Mouse (Mus musculus): ENCODE measurements around the gene Chchd2. TPM values are rescaled to one million over a fixed set of nuclear protein-coding genes. Genes with fewer than 3 reads are reported as not detected.
A peak's percentile ranks its signal among the peaks of the same experiment; 100 is the strongest.
"Not testable (repeated sequence)": the region's sequence is repeated elsewhere in the genome, so short reads cannot be mapped to it uniquely, and the experiment has no call there.

Gene Chchd2
- total RNA-seq (2014; fragmentation: Nextera tagmentation) (360 and 388 TPM in 2 replicates), total RNA-seq (2017) (241 and 245 TPM in 2 replicates)

GRCm38 (mm10) chr5:129886911-129887636, at the start of gene Chchd2:
Chchd2 (minus strand) TSS chr5:129887470.
- peak; percentile 98 for ATAC-seq (replicated peaks; ENCODE audit: poor library complexity, severe bottlenecking)

GRCm38 (mm10) chr5:129936941-129937340, 49.7 kb upstream of the Chchd2 start:
- ATAC-seq (replicated peaks; ENCODE audit: poor library complexity, severe bottlenecking), result no peak

- ATAC-seq (replicated peaks; ENCODE audit: poor library complexity, severe bottlenecking), result peak; percentile 80
Measured at GRCm38 (mm10) chr5:129929924-129930855, 42.9 kb upstream of the Chchd2 start.

- no peak for ATAC-seq (replicated peaks; ENCODE audit: poor library complexity, severe bottlenecking)
Measured at GRCm38 (mm10) chr5:129925933-129926332, 38.7 kb upstream of the Chchd2 start.

- peak; percentile 88 for ATAC-seq (replicated peaks; ENCODE audit: poor library complexity, severe bottlenecking)
Measured at GRCm38 (mm10) chr5:129924820-129925452, 37.7 kb upstream of the Chchd2 start.

- no peak for ATAC-seq (replicated peaks; ENCODE audit: poor library complexity, severe bottlenecking)
Measured at GRCm38 (mm10) chr5:129921972-129922371, 34.7 kb upstream of the Chchd2 start.

- ATAC-seq (replicated peaks; ENCODE audit: poor library complexity, severe bottlenecking), result no peak
Measured at GRCm38 (mm10) chr5:129919320-129919719, 32.0 kb upstream of the Chchd2 start.

GRCm38 (mm10) chr5:129918752-129919151, 31.5 kb upstream of the Chchd2 start:
- no peak for ATAC-seq (replicated peaks; ENCODE audit: poor library complexity, severe bottlenecking)

- no peak for ATAC-seq (replicated peaks; ENCODE audit: poor library complexity, severe bottlenecking)
Measured at GRCm38 (mm10) chr5:129918065-129918651, 30.9 kb upstream of the Chchd2 start.

GRCm38 (mm10) chr5:129915491-129915890, 28.2 kb upstream of the Chchd2 start:
- not testable (repeated sequence) for ATAC-seq (replicated peaks; ENCODE audit: poor library complexity, severe bottlenecking)

- ATAC-seq (replicated peaks; ENCODE audit: poor library complexity, severe bottlenecking), result peak; percentile 97
Measured at GRCm38 (mm10) chr5:129914024-129914423, 26.8 kb upstream of the Chchd2 start.

- no peak for ATAC-seq (replicated peaks; ENCODE audit: poor library complexity, severe bottlenecking)
Measured at GRCm38 (mm10) chr5:129909591-129909990, 22.3 kb upstream of the Chchd2 start.

- ATAC-seq (replicated peaks; ENCODE audit: poor library complexity, severe bottlenecking), result no peak
Measured at GRCm38 (mm10) chr5:129909147-129909546, 21.9 kb upstream of the Chchd2 start.

- peak; percentile 98 for ATAC-seq (replicated peaks; ENCODE audit: poor library complexity, severe bottlenecking)
Measured at GRCm38 (mm10) chr5:129908242-129908965, 21.1 kb upstream of the Chchd2 start, which contains the start of gene Nupr1l. Nupr1l (plus strand) TSS chr5:129908540.

GRCm38 (mm10) chr5:129907775-129908174, 20.5 kb upstream of the Chchd2 start:
- no peak; the same call in 1 of the 2 replicates for ATAC-seq (replicated peaks; ENCODE audit: poor library complexity, severe bottlenecking)

- ATAC-seq (replicated peaks; ENCODE audit: poor library complexity, severe bottlenecking), result no peak
Measured at GRCm38 (mm10) chr5:129898449-129898848, 11.2 kb upstream of the Chchd2 start, which contains the start of gene Phkg1. Phkg1 (minus strand) TSS chr5:129898549.

GRCm38 (mm10) chr5:129895198-129896088, 8.2 kb upstream of the Chchd2 start, which contains the start of gene Zbed5:
Zbed5 (plus strand) TSS chr5:129895723.
- peak; percentile 100 for ATAC-seq (replicated peaks; ENCODE audit: poor library complexity, severe bottlenecking)

- ATAC-seq (replicated peaks; ENCODE audit: poor library complexity, severe bottlenecking), result not testable (repeated sequence)
Measured at GRCm38 (mm10) chr5:129890390-129890789, 3.1 kb upstream of the Chchd2 start.
